Mouse (Mus musculus) liver, postnatal 0 days (tissue): Measurements from ENCODE around the gene Mypn.

Experiments
- CTCF ChIP-seq: sonication (generic); IDR thresholded peaks from 2 replicates; pipeline ENCODE4 v1.5.1; 2016; ENCODE audit warnings: antibody characterized with exemption, low read depth
- EP300 ChIP-seq: IDR thresholded peaks from 2 replicates; pipeline ENCODE4 v1.6.1; 2016; ENCODE audit warnings: antibody characterized with exemption, low read depth, mild to moderate bottlenecking

DNA sequence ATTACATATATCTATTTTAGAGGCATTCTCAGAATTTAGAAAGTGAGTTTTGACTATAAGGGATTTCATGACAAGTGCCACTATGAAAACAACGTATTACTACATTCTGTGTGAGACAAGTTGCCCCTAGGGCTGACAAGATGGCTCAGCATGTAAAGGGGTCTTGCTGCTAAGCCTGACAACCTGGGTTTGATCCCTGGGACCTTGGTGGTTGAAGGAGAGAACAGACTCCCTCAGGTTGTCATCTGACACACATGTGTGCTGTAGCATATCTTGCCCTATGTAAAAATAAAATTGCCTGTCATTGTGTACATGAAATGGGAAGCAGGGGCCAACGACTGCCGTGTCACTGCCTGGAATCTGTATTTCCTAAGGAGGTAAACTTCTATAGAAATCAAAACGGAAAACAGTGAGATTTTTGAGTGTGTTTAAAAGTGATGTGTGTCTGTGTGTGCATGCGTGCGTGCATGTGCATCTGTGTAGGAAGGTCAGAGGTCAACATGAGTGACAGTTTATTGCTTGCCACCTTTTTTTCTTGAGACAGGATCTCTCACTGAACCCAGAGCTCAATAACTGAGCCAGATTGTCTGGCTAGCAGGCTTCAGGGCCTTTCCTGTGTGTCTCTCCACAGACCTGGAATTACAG lies 89.9 kb downstream of the Mypn start:
- TF ChIP-seq CTCF (no peak), EP300 (no peak)
